Mouse (Mus musculus) hindbrain, postnatal 0 days (tissue): ENCODE measurements at regions not wholly inside any gene's neighbourhood (a gene's known extent, or its start where the extent isn't known, plus 50 kb on each side); places are given as distances from the start of the nearest gene placed in this dataset.

Experiments
- ATAC-seq: fragments of 200-750 bp; cut with Nextera tagmentation; 2 replicates; pipeline ENCODE4 v1.8.0; 2017; ENCODE audit warnings: mild to moderate bottlenecking, moderate TSS enrichment, moderate library complexity
- DNase-seq: peaks from one replicate; pipeline ENCODE4 v3.0.0-alpha.2; 2015; ENCODE audit warnings: low spot score
- H3K27ac ChIP-seq: fragments of 300-500 bp; sonication (generic); 2 replicates; pipeline ENCODE4 v1.5.1; 2014; ENCODE audit warnings: mild to moderate bottlenecking
- H3K27me3 ChIP-seq: fragments of 300-500 bp; sonication (generic); 2 replicates; pipeline ENCODE4 v1.6.1; 2014; ENCODE audit warnings: low read length, mixed read lengths; ENCODE audit not compliant: insufficient read depth
- H3K36me3 ChIP-seq: fragments of 300-500 bp; sonication (generic); 2 replicates; pipeline ENCODE4 v1.6.1; 2014; ENCODE audit warnings: low read length, mixed read lengths; ENCODE audit not compliant: insufficient read depth
- H3K4me1 ChIP-seq: fragments of 300-500 bp; sonication (generic); 2 replicates; pipeline ENCODE4 v1.6.1; 2014; ENCODE audit warnings: antibody characterized with exemption, low read length, mixed read lengths; ENCODE audit not compliant: insufficient read depth
- H3K4me2 ChIP-seq: fragments of 300-500 bp; sonication (generic); 2 replicates; pipeline ENCODE4 v1.6.1; 2014; ENCODE audit warnings: low read depth, mild to moderate bottlenecking, low read length, moderate library complexity, mixed read lengths
- H3K4me3 ChIP-seq: fragments of 300-500 bp; sonication (generic); 2 replicates; pipeline ENCODE4 v1.5.1; 2014; ENCODE audit warnings: low read length
- H3K9ac ChIP-seq: fragments of 300-500 bp; sonication (generic); replicated peaks from 2 replicates; pipeline ENCODE4 v1.6.1; 2014; ENCODE audit warnings: mild to moderate bottlenecking, low read length, moderate library complexity, mixed read lengths
- H3K9me3 ChIP-seq: fragments of 300-500 bp; sonication (generic); 2 replicates; pipeline ENCODE4 v1.6.1; 2016; ENCODE audit warnings: low read length, mixed read lengths
- CTCF ChIP-seq: IDR thresholded peaks from 2 replicates; pipeline ENCODE4 v1.5.1; 2016; ENCODE audit warnings: antibody characterized with exemption, control low read depth, low read depth
- WGBS: fragments of 180-500 bp; shearing (Covaris S2); extraction: QIAGEN DNeasy Blood & Tissue Kit; methylation state at CpG from one replicate; pipeline ENCODE4 v1.1.7; 2014; 5-methylcytosine and 5-hydroxymethylcytosine counted together

DNA sequence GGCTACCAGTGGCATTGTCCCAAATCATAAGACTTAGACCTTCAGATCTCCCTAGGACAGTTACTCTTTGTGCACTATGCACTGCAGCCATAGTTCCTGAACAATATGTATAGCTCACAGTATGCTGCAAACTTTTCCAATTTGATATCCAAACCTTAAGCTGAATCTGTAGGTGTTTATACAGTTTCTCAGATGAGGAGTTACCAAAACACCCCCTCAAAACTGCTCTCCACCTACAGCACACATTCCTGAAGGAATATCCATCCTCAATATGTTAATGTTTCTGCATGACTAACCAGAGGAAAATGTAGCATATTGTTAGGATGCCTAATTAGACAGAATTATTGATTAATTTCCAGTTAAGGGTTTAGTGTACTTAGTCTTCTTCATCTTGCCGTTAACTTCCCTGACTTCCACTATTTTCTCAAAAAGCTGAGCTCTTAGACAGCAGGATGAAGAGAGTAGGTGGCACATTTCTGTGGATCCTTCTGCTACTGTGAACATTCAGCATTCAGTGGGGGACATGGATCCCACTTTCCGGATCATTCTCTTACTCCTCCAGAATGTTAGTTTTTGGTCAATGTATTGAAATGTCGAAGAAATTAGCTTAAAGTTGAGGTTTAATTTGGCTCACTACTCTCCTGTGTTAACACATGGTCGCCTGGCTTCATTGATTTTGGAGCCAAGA, 800.0 kb downstream of the 5730522E02Rik start:
- Histone ChIP-seq H3K36me3 (no peaks in the 10 kb centered on the region), H3K9ac (no peak overlapping the region), H3K27me3 (no peaks in the 10 kb centered on the region), H3K4me2 (no peak overlapping the region), H3K9me3 (no peaks in the 10 kb centered on the region), H3K4me1 (no peaks in the 10 kb centered on the region), H3K4me3 (no peak overlapping the region), H3K27ac (no peak overlapping the region)
- ATAC-seq = no peak
- 85% methylated on average over 4 of the region's 4 CpGs for WGBS
- no peak for TF ChIP-seq CTCF
- DNase-seq = no peak

DNA sequence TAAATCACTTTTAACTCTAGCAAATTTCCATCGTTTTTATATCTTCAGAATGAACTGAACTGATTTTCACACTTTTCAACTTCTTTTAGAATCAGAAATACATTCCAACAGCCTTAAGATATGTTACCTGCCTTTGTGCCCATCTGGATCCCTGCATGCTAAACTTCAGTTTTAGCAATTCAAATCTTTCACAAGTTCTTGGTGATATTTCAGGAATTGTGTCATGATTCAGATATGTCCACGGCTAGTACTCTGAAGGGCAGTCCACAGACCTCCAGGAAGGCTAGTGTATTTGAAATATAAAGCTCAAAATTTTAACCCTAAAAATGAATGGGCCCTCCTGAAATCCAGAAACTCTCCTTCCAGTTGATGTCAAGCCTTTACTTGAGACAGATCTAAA, 818.9 kb downstream of the 5730522E02Rik start:
- WGBS = 65% methylated on average over 2 of the region's 2 CpGs
- ATAC-seq = no peak
- no peaks in the 10 kb centered on the region for H3K36me3 ChIP-seq

DNA sequence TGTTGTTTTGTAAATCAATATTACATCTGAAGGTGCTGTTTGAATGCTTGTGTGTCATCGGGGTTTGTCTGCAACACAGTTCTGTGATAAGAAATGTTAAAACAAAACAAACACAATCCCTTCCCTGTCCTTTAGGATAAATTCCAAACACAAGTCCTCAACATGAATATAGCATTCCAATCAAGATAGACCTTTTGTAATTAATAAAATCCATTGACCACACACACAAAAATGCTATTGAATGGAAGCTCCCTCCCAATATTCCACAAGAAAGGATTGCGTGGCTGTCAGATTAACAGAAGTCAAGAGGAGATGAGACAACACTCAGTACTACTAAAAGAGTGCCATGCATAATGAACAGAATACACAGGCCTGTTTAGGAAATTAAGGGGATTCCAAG, 843.5 kb downstream of the 5730522E02Rik start:
- TF ChIP-seq CTCF = no peak
- Histone ChIP-seq H3K27me3 (no peaks in the 10 kb centered on the region), H3K4me2 (no peak overlapping the region), H3K27ac (no peak overlapping the region), H3K9ac (no peak overlapping the region), H3K36me3 (no peaks in the 10 kb centered on the region), H3K9me3 (no peaks in the 10 kb centered on the region), H3K4me3 (no peak overlapping the region), H3K4me1 (no peaks in the 10 kb centered on the region)
- ATAC-seq (no peak), DNase-seq (no peak)
- 59% methylated on average over 2 of the region's 2 CpGs for WGBS

More for the DNA sequence above, 818.9 kb downstream of the 5730522E02Rik start:
- DNase-seq = no peak
- Histone ChIP-seq H3K4me2 (no peak overlapping the region), H3K4me3 (no peak overlapping the region), H3K4me1 (no peaks in the 10 kb centered on the region), H3K9ac (no peak overlapping the region), H3K27me3 (no peaks in the 10 kb centered on the region), H3K9me3 (no peaks in the 10 kb centered on the region), H3K27ac (no peak overlapping the region)
- no peak for TF ChIP-seq CTCF

DNA sequence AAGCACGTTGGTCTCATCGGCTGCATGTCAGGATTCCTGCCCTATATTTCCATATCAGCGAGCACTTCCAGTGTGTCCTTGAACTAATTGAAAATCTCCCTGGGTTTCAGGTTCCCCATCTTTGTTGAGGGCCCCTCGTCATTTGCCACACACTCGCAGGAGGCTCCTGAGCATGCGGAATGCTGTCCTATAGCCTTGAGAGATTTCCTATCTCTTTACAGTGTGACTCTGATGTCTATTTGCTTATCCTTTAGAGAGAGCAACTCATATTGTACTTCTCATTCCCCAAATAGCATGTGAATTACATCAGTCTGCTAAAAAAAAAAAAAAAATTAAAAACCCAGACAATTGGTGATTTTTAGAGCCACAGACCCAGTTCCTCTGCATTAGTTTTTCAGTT, 845.1 kb downstream of the 5730522E02Rik start:
- H3K36me3 ChIP-seq = no peaks in the 10 kb centered on the region
- H3K27ac ChIP-seq = no peak overlapping the region
- no peaks in the 10 kb centered on the region for H3K4me1 ChIP-seq
- ATAC-seq = no peak
- no peaks in the 10 kb centered on the region for H3K9me3 ChIP-seq
- H3K27me3 ChIP-seq = no peaks in the 10 kb centered on the region
- TF ChIP-seq CTCF = no peak
- H3K4me3 ChIP-seq = no peak overlapping the region
- DNase-seq = no peak
- H3K4me2 ChIP-seq = no peak overlapping the region
- H3K9ac ChIP-seq = no peak overlapping the region
- 33% methylated on average over 6 of the region's 6 CpGs for WGBS

DNA sequence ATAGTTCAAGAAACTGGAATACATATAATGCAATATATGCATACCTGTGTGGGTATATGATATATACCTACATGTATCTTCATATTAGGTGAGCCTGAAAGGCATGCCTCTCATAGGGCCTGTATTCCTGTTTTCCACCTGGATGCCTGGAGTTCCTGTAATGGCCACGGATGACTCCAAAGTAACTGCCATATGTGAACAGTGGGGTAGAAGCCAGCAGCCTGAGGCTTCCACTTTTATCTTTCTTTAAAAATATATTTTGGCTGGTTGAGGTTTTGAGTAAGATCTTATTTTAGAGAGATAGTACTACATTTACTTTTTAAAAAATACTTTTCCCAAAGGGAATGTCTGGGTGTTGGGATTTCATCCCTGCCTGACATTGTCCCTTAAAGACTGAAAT, 850.8 kb downstream of the 5730522E02Rik start:
- H3K27ac ChIP-seq = no peak overlapping the region
- 83% methylated on average over 1 of the region's 1 CpGs for WGBS
- no peaks in the 10 kb centered on the region for H3K27me3 ChIP-seq
- H3K4me3 ChIP-seq = no peak overlapping the region
- DNase-seq (no peak), ATAC-seq (no peak)
- TF ChIP-seq CTCF = no peak
- no peaks in the 10 kb centered on the region for H3K9me3 ChIP-seq
- no peak overlapping the region for H3K9ac ChIP-seq
- H3K4me1 ChIP-seq = peaks cover 10% of the 10 kb centered on the region; the same call in 1 of the 2 replicates
- no peaks in the 10 kb centered on the region for H3K36me3 ChIP-seq
- no peak overlapping the region for H3K4me2 ChIP-seq

DNA sequence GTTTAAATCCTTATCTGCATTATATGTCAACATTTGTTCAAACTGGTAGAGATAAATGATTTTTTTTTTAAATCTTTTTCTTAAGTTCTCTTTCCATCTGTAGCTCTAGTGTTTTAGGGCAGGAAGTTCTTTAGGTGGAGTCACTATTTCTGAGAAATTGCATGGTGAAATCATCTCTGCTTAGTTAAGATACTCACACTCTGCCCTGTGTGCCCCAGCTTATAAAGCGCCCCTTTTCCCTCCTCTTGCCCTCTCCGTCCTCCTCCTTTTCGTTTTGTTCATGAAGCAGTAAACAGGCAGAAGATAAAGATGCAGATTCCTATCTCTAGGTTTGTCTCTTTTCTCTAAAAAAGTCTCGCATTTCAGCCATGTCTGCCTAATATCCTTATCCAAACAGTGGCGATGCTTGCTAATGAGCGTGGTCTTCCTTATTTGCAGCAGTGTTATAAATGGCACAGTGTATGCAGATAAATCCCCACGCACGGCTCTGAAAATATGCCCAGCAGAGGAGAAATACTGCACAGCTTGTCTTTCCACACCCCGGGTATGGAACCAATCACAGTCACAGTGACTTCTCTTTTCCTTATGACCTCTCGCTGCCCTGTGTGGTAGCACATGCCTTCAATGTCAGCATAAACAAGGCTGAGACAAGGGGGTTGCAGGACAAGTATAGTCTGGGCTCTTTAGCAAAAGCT, 852.7 kb downstream of the 5730522E02Rik start:
- 10% methylated on average over 10 of the region's 10 CpGs for WGBS
- ATAC-seq = peak; percentile 53; the same call in 1 of the 2 replicates
- peak overlapping the region; percentile 38 for H3K4me3 ChIP-seq
- H3K4me2 ChIP-seq = peak overlapping the region; percentile 72
- H3K9me3 ChIP-seq = no peaks in the 10 kb centered on the region
- peak overlapping the region; percentile 37; the same call in 1 of the 2 replicates for H3K9ac ChIP-seq
- H3K27ac ChIP-seq = no peak overlapping the region
- DNase-seq = peak; percentile 27
- H3K27me3 ChIP-seq = no peaks in the 10 kb centered on the region
- peaks cover 10% of the 10 kb centered on the region; the same call in 1 of the 2 replicates for H3K4me1 ChIP-seq
- no peak for TF ChIP-seq CTCF
- H3K36me3 ChIP-seq = no peaks in the 10 kb centered on the region
